In genomic region chr11:60809546-60809945, GRCm38 (mm10) we compare ENCODE assay signal across 9 mouse cellular contexts. TPM values are rescaled to one million over a fixed set of nuclear protein-coding genes. Genes with fewer than 3 reads are reported as not detected.
DNase-seq lines count a peak whose midpoint lies in the region; ATAC-seq and TF ChIP-seq lines count a peak whose summit lies in the region.
"Had no signal": no experiment of that assay in that cellular context is flagged by ENCODE, and none has a peak within 500 bp of the region (broad histone marks: within the 10 kb centered on the region; RNA-seq: fewer than 3 reads in every experiment).

No protein-coding gene starts in this region.

- peak overlapping the region; percentile 54 for H3K4me3 ChIP-seq in lung, embryonic 16.5 days (ENCODE audit: low read length)
- peak overlapping the region; percentile 54 for H3K4me3 ChIP-seq in embryonic facial prominence, embryonic 14.5 days (ENCODE audit: low read depth, low read length)
- H3K4me3 ChIP-seq in kidney, adult 2 months (ENCODE audit: insufficient read depth, low read depth, low read length), result peak overlapping the region; percentile 28; the same call in 1 of the 2 replicates
- H3K4me3 ChIP-seq in liver, postnatal 0 days (ENCODE audit: low read depth, low read length), result peak overlapping the region; percentile 47

- ATAC-seq in lung, embryonic 16.5 days (ENCODE audit: low read depth), result no peak
- ATAC-seq in embryonic facial prominence, embryonic 14.5 days (ENCODE audit: low read depth), result no peak
- no peak for ATAC-seq in liver, postnatal 0 days

- TF ChIP-seq POLR2A in kidney, adult 2 months (IDR thresholded peaks at IDR 0.05; ENCODE audit: low read depth, low read length), result no peak

- no peak for DNase-seq in lung, postnatal 10 days
- no peak for DNase-seq in embryonic facial prominence, embryonic 14.5 days (ENCODE audit: low spot score)
- peak; percentile 75 for DNase-seq in kidney, adult 2 months
- no peak for DNase-seq in liver, postnatal 0 days
- DNase-seq in B cell, adult 2 months, result no peak
- no peak for DNase-seq in cerebellum, adult 9-11 months
- no peak for DNase-seq in lung, postnatal 25 days (ENCODE audit: low spot score)
- DNase-seq: cerebellum, adult 11-12 months had no signal

- 25% methylated on average over 1 of the region's 1 CpGs for WGBS in lung, embryonic 16.5 days
- whole genome bisulfite sequencing in embryonic facial prominence, embryonic 14.5 days, result 47% methylated on average over 1 of the region's 1 CpGs
- 39% methylated on average over 1 of the region's 1 CpGs for WGBS in kidney, adult 2 months
- WGBS in liver, postnatal 0 days (ENCODE audit: insufficient replicate concordance), result 55% methylated on average over 1 of the region's 1 CpGs

- peak overlapping the region; percentile 29; the same call in 1 of the 2 replicates for H3K9ac ChIP-seq in lung, embryonic 16.5 days (ENCODE audit: low read length)
- H3K9ac ChIP-seq in embryonic facial prominence, embryonic 14.5 days (ENCODE audit: low read depth, low read length), result peak overlapping the region; percentile 32; the same call in 1 of the 2 replicates
- H3K9ac ChIP-seq in liver, postnatal 0 days (replicated peaks), result no peak overlapping the region; the same call in 1 of the 2 replicates

- peak overlapping the region; percentile 85 for H3K4me2 ChIP-seq in lung, embryonic 16.5 days (ENCODE audit: low read depth, low read length)
- peak overlapping the region; percentile 86 for H3K4me2 ChIP-seq in embryonic facial prominence, embryonic 14.5 days (ENCODE audit: low read depth, low read length)
- peak overlapping the region; percentile 77 for H3K4me2 ChIP-seq in liver, postnatal 0 days (ENCODE audit: low read depth, low read length)

- no peaks in the 10 kb centered on the region for H3K27me3 ChIP-seq in lung, embryonic 16.5 days (ENCODE audit: control insufficient read depth, insufficient read depth, low read depth, low read length)
- no peaks in the 10 kb centered on the region for H3K27me3 ChIP-seq in embryonic facial prominence, embryonic 14.5 days (replicated peaks; ENCODE audit: control insufficient read depth, insufficient read depth, low read length)
- no peaks in the 10 kb centered on the region for H3K27me3 ChIP-seq in kidney, adult 2 months (replicated peaks; ENCODE audit: control insufficient read depth, insufficient read depth, low read length)
- no peaks in the 10 kb centered on the region for H3K27me3 ChIP-seq in liver, postnatal 0 days (ENCODE audit: insufficient read depth, low read length)

- H3K9me3 ChIP-seq in lung, embryonic 16.5 days (ENCODE audit: control insufficient read depth, low read length), result no peaks in the 10 kb centered on the region
- no peaks in the 10 kb centered on the region for H3K9me3 ChIP-seq in embryonic facial prominence, embryonic 14.5 days (ENCODE audit: control insufficient read depth, low read length)
- no peaks in the 10 kb centered on the region for H3K9me3 ChIP-seq in liver, postnatal 0 days (ENCODE audit: low read length)

- H3K4me1 ChIP-seq in lung, embryonic 16.5 days (replicated peaks; ENCODE audit: control insufficient read depth, insufficient read depth, low read length), result peaks cover 28% of the 10 kb centered on the region
- H3K4me1 ChIP-seq in embryonic facial prominence, embryonic 14.5 days (ENCODE audit: control insufficient read depth, insufficient read depth, low read length), result peaks cover 19% of the 10 kb centered on the region
- H3K4me1 ChIP-seq in kidney, adult 2 months (ENCODE audit: control insufficient read depth, insufficient read depth, low read length), result peaks cover 23% of the 10 kb centered on the region
- peaks cover 15% of the 10 kb centered on the region for H3K4me1 ChIP-seq in liver, postnatal 0 days (ENCODE audit: insufficient read depth)

- peak overlapping the region; percentile 33; the same call in 1 of the 2 replicates for H3K27ac ChIP-seq in lung, embryonic 16.5 days (ENCODE audit: low read length)
- H3K27ac ChIP-seq in embryonic facial prominence, embryonic 14.5 days (replicated peaks; ENCODE audit: low read depth, low read length), result no peak overlapping the region
- H3K27ac ChIP-seq in kidney, adult 2 months (ENCODE audit: insufficient read depth, low read depth, low read length), result peak overlapping the region; percentile 95
- H3K27ac ChIP-seq in liver, postnatal 0 days (ENCODE audit: low read depth), result peak overlapping the region; percentile 79

- H3K36me3 ChIP-seq in lung, embryonic 16.5 days (ENCODE audit: control insufficient read depth, insufficient read depth, low read length), result no peaks in the 10 kb centered on the region
- no peaks in the 10 kb centered on the region for H3K36me3 ChIP-seq in embryonic facial prominence, embryonic 14.5 days (ENCODE audit: control insufficient read depth, insufficient read depth, low read length)
- no peaks in the 10 kb centered on the region for H3K36me3 ChIP-seq in kidney, adult 2 months (ENCODE audit: control insufficient read depth, insufficient read depth, low read length)
- no peaks in the 10 kb centered on the region; the same call in 1 of the 2 replicates for H3K36me3 ChIP-seq in liver, postnatal 0 days (replicated peaks; ENCODE audit: insufficient read depth, low read length)

- TF ChIP-seq CTCF in kidney, adult 2 months (conservative IDR thresholded peaks at IDR 0.05; ENCODE audit: insufficient read depth, insufficient read length, low read depth, low read length), result no peak
- no peak for TF ChIP-seq CTCF in liver, postnatal 0 days (IDR thresholded peaks at IDR 0.05; ENCODE audit: low read depth)

- no peak for TF ChIP-seq EP300 in liver, postnatal 0 days (IDR thresholded peaks at IDR 0.05; ENCODE audit: low read depth)

RNA-seq across cellular contexts. Expression of gene Shmt1, which starts 2.0 kb away (rescaled TPM):
- 46.8 and 47.1 TPM in 2 replicates for polyA plus RNA-seq in lung, embryonic 16.5 days (2015; fragmentation: Nextera tagmentation; extraction: Ambion mirVana)
- polyA plus RNA-seq in embryonic facial prominence, embryonic 14.5 days (2014; fragmentation: Nextera tagmentation; extraction: Ambion mirVana), result 30.2 and 35.7 TPM in 2 replicates
- polyA plus RNA-seq in kidney, adult 2 months (2012; rRNA removed), result 108 and 120 TPM in 2 replicates
- 100 and 103 TPM in 2 replicates for polyA plus RNA-seq in liver, postnatal 0 days (2015; fragmentation: Nextera tagmentation; extraction: Ambion mirVana)

RNA-seq across cellular contexts. Expression of gene Dhrs7b, which starts 20.9 kb away (rescaled TPM):
- polyA plus RNA-seq in lung, embryonic 16.5 days (2015; fragmentation: Nextera tagmentation; extraction: Ambion mirVana), result 38.7 and 42.0 TPM in 2 replicates
- polyA plus RNA-seq in embryonic facial prominence, embryonic 14.5 days (2014; fragmentation: Nextera tagmentation; extraction: Ambion mirVana), result 32.7 and 32.9 TPM in 2 replicates
- 29.1 and 30.0 TPM in 2 replicates for polyA plus RNA-seq in kidney, adult 2 months (2012; rRNA removed)
- polyA plus RNA-seq in liver, postnatal 0 days (2015; fragmentation: Nextera tagmentation; extraction: Ambion mirVana), result 16.4 TPM in 2 replicates

RNA-seq across cellular contexts. Expression of gene Smcr8, which starts 32.2 kb away (rescaled TPM):
- 5.5 and 5.8 TPM in 2 replicates for polyA plus RNA-seq in lung, embryonic 16.5 days (2015; fragmentation: Nextera tagmentation; extraction: Ambion mirVana)
- 7.2 and 8.7 TPM in 2 replicates for polyA plus RNA-seq in embryonic facial prominence, embryonic 14.5 days (2014; fragmentation: Nextera tagmentation; extraction: Ambion mirVana)
- polyA plus RNA-seq in kidney, adult 2 months (2012; rRNA removed), result 12.1 and 13.9 TPM in 2 replicates
- polyA plus RNA-seq in liver, postnatal 0 days (2015; fragmentation: Nextera tagmentation; extraction: Ambion mirVana), result 1.9 and 2.0 TPM in 2 replicates

RNA-seq across cellular contexts. Expression of gene Top3a, which starts 32.4 kb away (rescaled TPM):
- polyA plus RNA-seq in lung, embryonic 16.5 days (2015; fragmentation: Nextera tagmentation; extraction: Ambion mirVana), result 13.9 and 17.3 TPM in 2 replicates
- polyA plus RNA-seq in embryonic facial prominence, embryonic 14.5 days (2014; fragmentation: Nextera tagmentation; extraction: Ambion mirVana), result 12.1 and 16.4 TPM in 2 replicates
- 5.8 and 5.9 TPM in 2 replicates for polyA plus RNA-seq in kidney, adult 2 months (2012; rRNA removed)
- 2.5 and 3.2 TPM in 2 replicates for polyA plus RNA-seq in liver, postnatal 0 days (2015; fragmentation: Nextera tagmentation; extraction: Ambion mirVana)
